Mouse (Mus musculus) G1E (cell line): ENCODE results near the gene Izumo4.

Experiments used
- CTCF ChIP-seq: IDR thresholded peaks from 2 replicates; pipeline ENCODE4 v1.5.1; 2012; ENCODE audit warnings: low read depth, low read length, inconsistent platforms, mixed read lengths
- TAL1 ChIP-seq: conservative IDR thresholded peaks from 2 replicates; pipeline ENCODE4 v1.6.1; 2012; ENCODE audit warnings: low read depth, low read length, inconsistent platforms, mixed read lengths

DNA sequence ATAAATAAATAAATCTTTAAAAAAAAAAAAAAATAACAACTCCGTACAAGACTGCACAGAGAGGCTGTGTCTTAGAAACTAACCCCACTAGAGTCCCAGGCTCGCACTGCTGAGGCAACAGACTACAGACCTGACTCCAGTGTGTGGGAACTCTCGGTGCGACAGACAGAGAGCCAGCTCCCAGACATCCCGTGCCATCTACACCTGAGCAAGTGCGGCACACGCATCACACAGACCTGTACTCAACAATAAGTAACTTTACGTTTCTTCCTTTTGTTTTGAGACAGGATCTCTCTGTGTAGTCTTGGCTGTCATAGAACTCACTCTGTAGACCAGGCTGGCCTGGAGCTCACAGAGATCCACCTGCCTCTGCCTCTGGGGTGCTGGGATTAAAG lies 4.6 kb upstream of the Izumo4 start:
- TF ChIP-seq TAL1 (no peak), CTCF (no peak)
